Mouse (Mus musculus) kidney, embryonic 16.5 days (tissue): Measurements from ENCODE around the gene Gm20815. TPM values are rescaled to one million over a fixed set of nuclear protein-coding genes. Genes with fewer than 3 reads are reported as not detected.
"Not testable (repeated sequence)": the region's sequence is repeated elsewhere in the genome, so short reads cannot be mapped to it uniquely, and the experiment has no call there.

Experiments
- ATAC-seq: fragments of 200-750 bp; cut with Nextera tagmentation; 2 replicates; pipeline ENCODE4 v1.8.0; 2017; ENCODE audit warnings: moderate TSS enrichment; ENCODE audit not compliant: low FRiP score, low TSS enrichment
- H3K27ac ChIP-seq: fragments of 300-500 bp; sonication (generic); 2 replicates; pipeline ENCODE4 v1.5.1; 2014; ENCODE audit warnings: low read length
- H3K27me3 ChIP-seq: fragments of 300-500 bp; sonication (generic); 2 replicates; pipeline ENCODE4 v1.6.1; 2014; ENCODE audit warnings: low read length, control low read depth, mixed read lengths; ENCODE audit not compliant: insufficient read depth
- H3K36me3 ChIP-seq: fragments of 300-500 bp; sonication (generic); 2 replicates; pipeline ENCODE4 v1.6.1; 2014; ENCODE audit warnings: low read length, control low read depth, mixed read lengths; ENCODE audit not compliant: insufficient read depth
- H3K4me1 ChIP-seq: fragments of 300-500 bp; sonication (generic); 2 replicates; pipeline ENCODE4 v1.6.1; 2014; ENCODE audit warnings: low read length, control low read depth, mixed read lengths; ENCODE audit not compliant: insufficient read depth
- H3K4me2 ChIP-seq: fragments of 300-500 bp; sonication (generic); replicated peaks from 2 replicates; pipeline ENCODE4 v1.6.1; 2014; ENCODE audit warnings: low read depth, low read length
- H3K4me3 ChIP-seq: fragments of 300-500 bp; sonication (generic); 2 replicates; pipeline ENCODE4 v1.5.1; 2014; ENCODE audit warnings: mild to moderate bottlenecking, low read length
- H3K9ac ChIP-seq: fragments of 300-500 bp; sonication (generic); replicated peaks from 2 replicates; pipeline ENCODE4 v1.6.1; 2014; ENCODE audit warnings: low read length
- H3K9me3 ChIP-seq: fragments of 300-500 bp; sonication (generic); 2 replicates; pipeline ENCODE4 v1.6.1; 2016; ENCODE audit warnings: low read length, control low read depth
- WGBS: fragments of 180-500 bp; shearing (Covaris S2); extraction: QIAGEN DNeasy Blood & Tissue Kit; methylation state at CpG from one replicate; pipeline ENCODE4 v1.1.7; 2014; 5-methylcytosine and 5-hydroxymethylcytosine counted together
- polyA plus RNA-seq: library from polyadenylated mRNA; unstranded; fragments of >200 nt; fragmentation: Nextera tagmentation; extraction: Ambion mirVana; gene quantifications from 2 replicates; pipeline ENCODE4 v1.2.1, GENCODE M21; 2015

Gene Gm20815
- polyA plus RNA-seq, result not detected in 2 replicates

GRCm38 (mm10) chrY:8835069-8835468, at the start of gene Gm20815:
TSS of gene Gm20815 (minus strand) at chrY:8835169.
- H3K36me3 ChIP-seq, ATAC-seq: not testable (repeated sequence)
- no CpG with 5 or more reads among the region's 4 CpGs for WGBS

More at GRCm38 (mm10) chrY:8835069-8835468, at the start of gene Gm20815:
- not testable (repeated sequence) for H3K27ac ChIP-seq, H3K4me1 ChIP-seq, H3K4me2 ChIP-seq, H3K9me3 ChIP-seq, H3K27me3 ChIP-seq, H3K4me3 ChIP-seq, H3K9ac ChIP-seq
